Comparison of ENCODE assay signal across 19 mouse cellular contexts in genomic region chr5:119139336-119139735, GRCm38 (mm10).
DNase-seq lines count a peak whose midpoint lies in the region; ATAC-seq and TF ChIP-seq lines count a peak whose summit lies in the region.
"Had no signal": no experiment of that assay in that cellular context is flagged by ENCODE, and none has a peak within 500 bp of the region (broad histone marks: within the 10 kb centered on the region; RNA-seq: fewer than 3 reads in every experiment).

No protein-coding gene starts in this region.

- TF ChIP-seq POLR2A in kidney, adult 2 months (IDR thresholded peaks at IDR 0.05; ENCODE audit: low read depth, low read length), result no peak
- TF ChIP-seq POLR2A in ES-Bruce4 (IDR thresholded peaks at IDR 0.05; ENCODE audit: insufficient read depth, low read length), result no peak

- H3K4me3 ChIP-seq in forebrain, embryonic 10.5 days, result no peak overlapping the region
- no peak overlapping the region for H3K4me3 ChIP-seq in forebrain, postnatal 0 days (ENCODE audit: low read depth, low read length)
- H3K4me3 ChIP-seq in kidney, embryonic 15.5 days (replicated peaks), result no peak overlapping the region
- no peak overlapping the region for H3K4me3 ChIP-seq in kidney, adult 2 months (ENCODE audit: insufficient read depth, low read depth, low read length)
- no peak overlapping the region for H3K4me3 ChIP-seq in ES-Bruce4 (ENCODE audit: low read depth, low read length)
- no peak overlapping the region for H3K4me3 ChIP-seq in limb, embryonic 10.5 days
- H3K4me3 ChIP-seq: embryonic facial prominence, embryonic 15.5 days; erythroblast, embryonic 14.5 days; forebrain, embryonic 15.5 days had no signal

- 0 out of 2 replicates have a peak overlapping the region, but pooled peaks have one; percentile 16 for H3K27ac ChIP-seq in forebrain, embryonic 10.5 days
- no peak overlapping the region for H3K27ac ChIP-seq in forebrain, postnatal 0 days (ENCODE audit: low read depth, low read length)
- H3K27ac ChIP-seq in kidney, embryonic 15.5 days, result peak overlapping the region; percentile 86; the same call in 1 of the 2 replicates
- no peak overlapping the region for H3K27ac ChIP-seq in kidney, adult 2 months (ENCODE audit: insufficient read depth, low read depth, low read length)
- H3K27ac ChIP-seq in ES-Bruce4 (ENCODE audit: insufficient read depth, low read length), result no peak overlapping the region
- H3K27ac ChIP-seq in limb, embryonic 10.5 days, result 0 out of 2 replicates have a peak overlapping the region, but pooled peaks have one; percentile 61
- H3K27ac ChIP-seq: embryonic facial prominence, embryonic 15.5 days; forebrain, embryonic 15.5 days; hindbrain, embryonic 14.5 days had no signal

- no peak for DNase-seq in forebrain, embryonic 10.5 days (ENCODE audit: extremely low spot score, low spot score)
- no peak for DNase-seq in forebrain, postnatal 0 days
- DNase-seq in kidney, adult 2 months, result no peak
- no peak for DNase-seq in limb, embryonic 10.5 days (ENCODE audit: low spot score)
- DNase-seq in ovary, postnatal 10 days (ENCODE audit: low spot score), result no peak
- DNase-seq in thymus, postnatal 10 days (ENCODE audit: low spot score in 2 of 2), result no peak
- DNase-seq: B cell, adult 2 months; cerebellum, adult 2 months; gastrocnemius, postnatal 10 days; heart, postnatal 10 days; heart, postnatal 4 days had no signal

- H3K4me2 ChIP-seq in forebrain, postnatal 0 days (ENCODE audit: low read depth), result no peak overlapping the region
- H3K4me2 ChIP-seq in kidney, embryonic 15.5 days, result 0 out of 2 replicates have a peak overlapping the region, but pooled peaks have one; percentile 14
- H3K4me2 ChIP-seq: embryonic facial prominence, embryonic 15.5 days; forebrain, embryonic 15.5 days; hindbrain, embryonic 14.5 days had no signal

- no peak overlapping the region for H3K9ac ChIP-seq in forebrain, postnatal 0 days
- H3K9ac ChIP-seq in kidney, embryonic 15.5 days, result no peak overlapping the region
- no peak overlapping the region for H3K9ac ChIP-seq in ES-Bruce4 (ENCODE audit: low read depth, poor library complexity, severe bottlenecking)
- H3K9ac ChIP-seq: embryonic facial prominence, embryonic 15.5 days; forebrain, embryonic 15.5 days; hindbrain, embryonic 14.5 days had no signal

- TF ChIP-seq EP300 in ES-Bruce4 (IDR thresholded peaks at IDR 0.05; ENCODE audit: insufficient read depth, low read depth, low read length), result 0 out of 2 replicates have a peak, but pooled peaks have one; percentile 56

- WGBS in forebrain, embryonic 10.5 days, result 37% methylated on average over 7 of the region's 7 CpGs
- WGBS in forebrain, postnatal 0 days, result 52% methylated on average over 7 of the region's 7 CpGs
- 39% methylated on average over 7 of the region's 7 CpGs for WGBS in kidney, embryonic 15.5 days
- WGBS in kidney, adult 2 months, result 61% methylated on average over 7 of the region's 7 CpGs
- WGBS in limb, embryonic 10.5 days, result 26% methylated on average over 7 of the region's 7 CpGs

- no peak for TF ChIP-seq CTCF in forebrain, postnatal 0 days (IDR thresholded peaks at IDR 0.05; ENCODE audit: low read depth)
- no peak for TF ChIP-seq CTCF in kidney, adult 2 months (conservative IDR thresholded peaks at IDR 0.05; ENCODE audit: insufficient read depth, insufficient read length, low read depth, low read length)
- no peak for TF ChIP-seq CTCF in ES-Bruce4 (IDR thresholded peaks at IDR 0.05; ENCODE audit: low read depth, low read length)

- peaks cover 27% of the 10 kb centered on the region for H3K4me1 ChIP-seq in forebrain, embryonic 10.5 days
- H3K4me1 ChIP-seq in forebrain, postnatal 0 days (ENCODE audit: insufficient read depth), result no peaks in the 10 kb centered on the region
- H3K4me1 ChIP-seq in kidney, embryonic 15.5 days, result peaks cover 25% of the 10 kb centered on the region
- no peaks in the 10 kb centered on the region for H3K4me1 ChIP-seq in kidney, adult 2 months (ENCODE audit: control insufficient read depth, insufficient read depth, low read length)
- H3K4me1 ChIP-seq in ES-Bruce4 (ENCODE audit: control insufficient read depth, insufficient read depth, low read length), result peaks cover 4% of the 10 kb centered on the region
- H3K4me1 ChIP-seq in limb, embryonic 10.5 days, result peaks cover 52% of the 10 kb centered on the region
- H3K4me1 ChIP-seq: forebrain, embryonic 15.5 days had no signal

- H3K9me3 ChIP-seq in forebrain, embryonic 10.5 days, result no peaks in the 10 kb centered on the region
- H3K9me3 ChIP-seq in forebrain, postnatal 0 days (ENCODE audit: low read length), result no peaks in the 10 kb centered on the region
- no peaks in the 10 kb centered on the region for H3K9me3 ChIP-seq in kidney, embryonic 15.5 days (replicated peaks)
- no peaks in the 10 kb centered on the region for H3K9me3 ChIP-seq in ES-Bruce4 (replicated peaks; ENCODE audit: control insufficient read depth, insufficient read depth, low read length, poor library complexity, severe bottlenecking)
- H3K9me3 ChIP-seq in limb, embryonic 10.5 days (replicated peaks), result no peaks in the 10 kb centered on the region
- H3K9me3 ChIP-seq: embryonic facial prominence, embryonic 15.5 days; forebrain, embryonic 15.5 days had no signal

- ATAC-seq in forebrain, postnatal 0 days, result no peak
- no peak for ATAC-seq in kidney, embryonic 15.5 days (replicated peaks; ENCODE audit: low FRiP score)
- ATAC-seq: CD4-positive, CD25-positive, alpha-beta regulatory T cell, adult 4 months; forebrain, embryonic 15.5 days; Patski had no signal

- H3K27me3 ChIP-seq in forebrain, embryonic 10.5 days (ENCODE audit: poor library complexity, severe bottlenecking), result peaks cover 48% of the 10 kb centered on the region
- H3K27me3 ChIP-seq in forebrain, postnatal 0 days (ENCODE audit: insufficient read depth, low read length), result no peaks in the 10 kb centered on the region
- peaks cover 15% of the 10 kb centered on the region; the same call in 1 of the 2 replicates for H3K27me3 ChIP-seq in kidney, embryonic 15.5 days
- H3K27me3 ChIP-seq in kidney, adult 2 months (replicated peaks; ENCODE audit: control insufficient read depth, insufficient read depth, low read length), result no peaks in the 10 kb centered on the region
- no peaks in the 10 kb centered on the region for H3K27me3 ChIP-seq in ES-Bruce4 (ENCODE audit: control insufficient read depth, insufficient read depth, low read length, poor library complexity, severe bottlenecking)
- peaks cover 62% of the 10 kb centered on the region for H3K27me3 ChIP-seq in limb, embryonic 10.5 days (ENCODE audit: low read depth, poor library complexity, severe bottlenecking)
- H3K27me3 ChIP-seq: embryonic facial prominence, embryonic 15.5 days; forebrain, embryonic 15.5 days; Patski had no signal

- H3K36me3 ChIP-seq in forebrain, embryonic 10.5 days (replicated peaks), result no peaks in the 10 kb centered on the region
- H3K36me3 ChIP-seq in forebrain, postnatal 0 days (ENCODE audit: insufficient read depth), result no peaks in the 10 kb centered on the region
- no peaks in the 10 kb centered on the region for H3K36me3 ChIP-seq in kidney, embryonic 15.5 days
- H3K36me3 ChIP-seq in kidney, adult 2 months (ENCODE audit: control insufficient read depth, insufficient read depth, low read length), result no peaks in the 10 kb centered on the region
- no peaks in the 10 kb centered on the region for H3K36me3 ChIP-seq in ES-Bruce4 (ENCODE audit: control insufficient read depth, insufficient read depth, low read length, poor library complexity, severe bottlenecking)
- no peaks in the 10 kb centered on the region for H3K36me3 ChIP-seq in limb, embryonic 10.5 days
- H3K36me3 ChIP-seq: embryonic facial prominence, embryonic 15.5 days; forebrain, embryonic 15.5 days had no signal

Comparison
In these comparisons a context has a peak if more than half of its experiments do, and no peak if none do; other contexts are left out.
1. H3K27ac ChIP-seq: peak in forebrain, embryonic 10.5 days (single experiment), kidney, embryonic 15.5 days (single experiment) and limb, embryonic 10.5 days (single experiment); none in forebrain, postnatal 0 days (single experiment), kidney, adult 2 months (single experiment) and ES-Bruce4 (single experiment).